In genomic region chr13:101214094-101214493, GRCm38 (mm10) we compare ENCODE assay signal across 18 mouse cellular contexts.
DNase-seq lines count a peak whose midpoint lies in the region; ATAC-seq lines count a peak whose summit lies in the region.
"Had no signal": no experiment of that assay in that cellular context is flagged by ENCODE, and none has a peak within 500 bp of the region (broad histone marks: within the 10 kb centered on the region; RNA-seq: fewer than 3 reads in every experiment).

No protein-coding gene starts in this region.

- H3K4me1 ChIP-seq in kidney, embryonic 14.5 days (ENCODE audit: control insufficient read depth, insufficient read depth, low read length) = peaks cover 24% of the 10 kb centered on the region
- H3K4me1 ChIP-seq in neural tube, embryonic 13.5 days (replicated peaks) = peaks cover 53% of the 10 kb centered on the region
- H3K4me1 ChIP-seq in neural tube, embryonic 15.5 days = peaks cover 33% of the 10 kb centered on the region

- H3K27me3 ChIP-seq in kidney, embryonic 14.5 days (ENCODE audit: control insufficient read depth, insufficient read depth, low read length) = no peaks in the 10 kb centered on the region
- no peaks in the 10 kb centered on the region for H3K27me3 ChIP-seq in neural tube, embryonic 13.5 days
- H3K27me3 ChIP-seq in neural tube, embryonic 15.5 days (replicated peaks) = no peaks in the 10 kb centered on the region
- H3K27me3 ChIP-seq: Patski had no signal

- no peak overlapping the region for H3K9ac ChIP-seq in kidney, embryonic 14.5 days (ENCODE audit: low read depth, low read length)
- no peak overlapping the region for H3K9ac ChIP-seq in neural tube, embryonic 13.5 days
- H3K9ac ChIP-seq in neural tube, embryonic 15.5 days (replicated peaks) = no peak overlapping the region
- H3K9ac ChIP-seq: hindbrain, embryonic 12.5 days had no signal

- H3K9me3 ChIP-seq in kidney, embryonic 14.5 days (ENCODE audit: control insufficient read depth, low read length) = no peaks in the 10 kb centered on the region
- H3K9me3 ChIP-seq in neural tube, embryonic 13.5 days = no peaks in the 10 kb centered on the region
- H3K9me3 ChIP-seq in neural tube, embryonic 15.5 days (replicated peaks) = no peaks in the 10 kb centered on the region
- H3K9me3 ChIP-seq: heart, embryonic 10.5 days; hindbrain, embryonic 12.5 days had no signal

- H3K27ac ChIP-seq in kidney, embryonic 14.5 days (ENCODE audit: low read depth, low read length) = no peak overlapping the region
- no peak overlapping the region for H3K27ac ChIP-seq in neural tube, embryonic 13.5 days (replicated peaks)
- H3K27ac ChIP-seq in neural tube, embryonic 15.5 days (replicated peaks) = no peak overlapping the region
- H3K27ac ChIP-seq: macrophage had no signal

- H3K4me3 ChIP-seq in kidney, embryonic 14.5 days (ENCODE audit: low read length) = no peak overlapping the region
- no peak overlapping the region for H3K4me3 ChIP-seq in neural tube, embryonic 13.5 days
- H3K4me3 ChIP-seq in neural tube, embryonic 15.5 days (replicated peaks) = no peak overlapping the region
- H3K4me3 ChIP-seq: heart, embryonic 10.5 days; hindbrain, embryonic 12.5 days had no signal

- DNase-seq in adrenal gland, adult 2 months = peak; percentile 28
- DNase-seq in adrenal gland, adult 8-10 months = no peak
- peak; percentile 17 to 23 for DNase-seq in cerebellum, postnatal 36 days
- DNase-seq in cerebellum, adult 11 months = no peak
- DNase-seq in kidney, postnatal 14 days = peak; percentile 11
- DNase-seq: heart, postnatal 10 days; thymus, adult 2 months had no signal

- no peaks in the 10 kb centered on the region for H3K36me3 ChIP-seq in kidney, embryonic 14.5 days (ENCODE audit: control insufficient read depth, insufficient read depth, low read length)
- no peaks in the 10 kb centered on the region for H3K36me3 ChIP-seq in neural tube, embryonic 13.5 days
- no peaks in the 10 kb centered on the region for H3K36me3 ChIP-seq in neural tube, embryonic 15.5 days
- H3K36me3 ChIP-seq: heart, embryonic 10.5 days; hindbrain, embryonic 12.5 days had no signal

- H3K4me2 ChIP-seq in kidney, embryonic 14.5 days (replicated peaks; ENCODE audit: low read depth, low read length) = no peak overlapping the region
- H3K4me2 ChIP-seq in neural tube, embryonic 13.5 days = no peak overlapping the region
- H3K4me2 ChIP-seq in neural tube, embryonic 15.5 days = no peak overlapping the region
- H3K4me2 ChIP-seq: hindbrain, embryonic 12.5 days; liver, embryonic 11.5 days; midbrain, embryonic 11.5 days had no signal

- no peak for ATAC-seq in kidney, embryonic 14.5 days (ENCODE audit: low FRiP score, low TSS enrichment)
- peak; percentile 16; the same call in 1 of the 2 replicates for ATAC-seq in neural tube, embryonic 13.5 days (ENCODE audit: low read depth)
- no peak for ATAC-seq in neural tube, embryonic 15.5 days (ENCODE audit: low FRiP score)
- ATAC-seq: activated CD4-positive, CD25-positive, alpha-beta regulatory T cell, adult 4 months; inflammation-experienced regulatory T-cells, adult 6 months; Patski had no signal

- 70% methylated on average over 2 of the region's 2 CpGs for WGBS in kidney, embryonic 14.5 days
- 68% methylated on average over 2 of the region's 2 CpGs for WGBS in neural tube, embryonic 13.5 days
- 69% methylated on average over 2 of the region's 2 CpGs for WGBS in neural tube, embryonic 15.5 days

Comparison
In these comparisons a context has a peak if more than half of its experiments do, and no peak if none do; other contexts are left out.
1. DNase-seq: peak in adrenal gland, adult 2 months (single experiment), cerebellum, postnatal 36 days (2 of 2) and kidney, postnatal 14 days (single experiment); none in adrenal gland, adult 8-10 months (single experiment) and cerebellum, adult 11 months (single experiment).